Mouse (Mus musculus): ENCODE results near the gene Zfp568. TPM values are rescaled to one million over a fixed set of nuclear protein-coding genes. Genes with fewer than 3 reads are reported as not detected.
A peak's percentile ranks its signal among the peaks of the same experiment; 100 is the strongest.

The Zfp568 gene
- polyA plus RNA-seq, 1 experiment: 4.4 TPM

- no peaks in the 10 kb centered on the region for H3K27me3 ChIP-seq (ENCODE audit: control insufficient read depth, insufficient read depth, low read length)
- no peak for DNase-seq
- WGBS: 93% methylated on average over 3 of the region's 3 CpGs
- H3K4me1 ChIP-seq (replicated peaks; ENCODE audit: control insufficient read depth, insufficient read depth, low read length): no peaks in the 10 kb centered on the region
- H3K4me3 ChIP-seq (ENCODE audit: control insufficient read depth, insufficient read depth, low read length): no peak overlapping the region
- no peak overlapping the region for H3K27ac ChIP-seq (ENCODE audit: control insufficient read depth, insufficient read depth, low read length)
- no peaks in the 10 kb centered on the region for H3K36me3 ChIP-seq (ENCODE audit: control insufficient read depth, insufficient read depth, low read length)
- TF ChIP-seq POLR2A (IDR thresholded peaks at IDR 0.05; ENCODE audit: control insufficient read depth, extremely low read depth, insufficient read depth, low read length, poor library complexity): no peak
- no peak for TF ChIP-seq CTCF (IDR thresholded peaks at IDR 0.05; ENCODE audit: borderline replicate concordance, control insufficient read depth, extremely low read depth, insufficient read depth, low read length, poor library complexity)
Measured at GRCm38 (mm10) chr7:30031379-30031778, 47.6 kb downstream of the Zfp568 start.

GRCm38 (mm10) chr7:30034331-30034730 is 50.6 kb downstream of the Zfp568 start:
- TF ChIP-seq POLR2A (IDR thresholded peaks at IDR 0.05; ENCODE audit: control insufficient read depth, extremely low read depth, insufficient read depth, low read length, poor library complexity): no peak
- no peak for TF ChIP-seq CTCF (IDR thresholded peaks at IDR 0.05; ENCODE audit: borderline replicate concordance, control insufficient read depth, extremely low read depth, insufficient read depth, low read length, poor library complexity)
- Histone ChIP-seq H3K36me3 (ENCODE audit: control insufficient read depth, insufficient read depth, low read length) (0 out of 2 replicates have a peak, but pooled peaks cover 6% of the 10 kb centered on the region), H3K4me3 (ENCODE audit: control insufficient read depth, insufficient read depth, low read length) (no peak overlapping the region), H3K27me3 (ENCODE audit: control insufficient read depth, insufficient read depth, low read length) (no peaks in the 10 kb centered on the region), H3K4me1 (replicated peaks; ENCODE audit: control insufficient read depth, insufficient read depth, low read length) (no peaks in the 10 kb centered on the region), H3K27ac (ENCODE audit: control insufficient read depth, insufficient read depth, low read length) (no peak overlapping the region)
- DNase-seq: no peak
- WGBS: 96% methylated on average over 12 of the region's 12 CpGs

- no peak overlapping the region for H3K27ac ChIP-seq (ENCODE audit: control insufficient read depth, insufficient read depth, low read length)
- no peaks in the 10 kb centered on the region for H3K27me3 ChIP-seq (ENCODE audit: control insufficient read depth, insufficient read depth, low read length)
- H3K36me3 ChIP-seq (ENCODE audit: control insufficient read depth, insufficient read depth, low read length): no peaks in the 10 kb centered on the region
- no peak overlapping the region for H3K4me3 ChIP-seq (ENCODE audit: control insufficient read depth, insufficient read depth, low read length)
- 66% methylated on average over 9 of the region's 9 CpGs for WGBS
- DNase-seq: no peak
- no peak for TF ChIP-seq POLR2A (IDR thresholded peaks at IDR 0.05; ENCODE audit: control insufficient read depth, extremely low read depth, insufficient read depth, low read length, poor library complexity)
- no peak for TF ChIP-seq CTCF (IDR thresholded peaks at IDR 0.05; ENCODE audit: borderline replicate concordance, control insufficient read depth, extremely low read depth, insufficient read depth, low read length, poor library complexity)
- peaks cover 2% of the 10 kb centered on the region; the same call in 1 of the 2 replicates for H3K4me1 ChIP-seq (replicated peaks; ENCODE audit: control insufficient read depth, insufficient read depth, low read length)
Measured at GRCm38 (mm10) chr7:30044354-30044753, 60.6 kb downstream of the Zfp568 start.

GRCm38 (mm10) chr7:30048126-30048525 is 64.4 kb downstream of the Zfp568 start:
- no peak overlapping the region for H3K27ac ChIP-seq (ENCODE audit: control insufficient read depth, insufficient read depth, low read length)
- H3K4me1 ChIP-seq (replicated peaks; ENCODE audit: control insufficient read depth, insufficient read depth, low read length): peaks cover 5% of the 10 kb centered on the region; the same call in 1 of the 2 replicates
- H3K4me3 ChIP-seq (ENCODE audit: control insufficient read depth, insufficient read depth, low read length): no peak overlapping the region
- 98% methylated on average over 4 of the region's 4 CpGs for WGBS
- no peaks in the 10 kb centered on the region for H3K36me3 ChIP-seq (ENCODE audit: control insufficient read depth, insufficient read depth, low read length)
- TF ChIP-seq POLR2A (IDR thresholded peaks at IDR 0.05; ENCODE audit: control insufficient read depth, extremely low read depth, insufficient read depth, low read length, poor library complexity): no peak
- no peak for TF ChIP-seq CTCF (IDR thresholded peaks at IDR 0.05; ENCODE audit: borderline replicate concordance, control insufficient read depth, extremely low read depth, insufficient read depth, low read length, poor library complexity)
- H3K27me3 ChIP-seq (ENCODE audit: control insufficient read depth, insufficient read depth, low read length): no peaks in the 10 kb centered on the region
- DNase-seq: no peak

- Histone ChIP-seq H3K4me3 (ENCODE audit: control insufficient read depth, insufficient read depth, low read length) (peak within 1 kb of the TSS; percentile 77), H3K27me3 (ENCODE audit: control insufficient read depth, insufficient read depth, low read length) (no peaks in the 10 kb centered on the region), H3K4me1 (replicated peaks; ENCODE audit: control insufficient read depth, insufficient read depth, low read length) (0 out of 2 replicates have a peak, but pooled peaks cover 3% of the 10 kb centered on the region), H3K36me3 (ENCODE audit: control insufficient read depth, insufficient read depth, low read length) (no peaks in the 10 kb centered on the region), H3K27ac (ENCODE audit: control insufficient read depth, insufficient read depth, low read length) (peak within 1 kb of the TSS; percentile 43)
- WGBS: 1% methylated on average over 40 of the region's 40 CpGs
- DNase-seq: peak; percentile 94
- TF ChIP-seq POLR2A (IDR thresholded peaks at IDR 0.05; ENCODE audit: control insufficient read depth, extremely low read depth, insufficient read depth, low read length, poor library complexity) (peak; percentile 61; the same call in 1 of the 2 replicates), CTCF (IDR thresholded peaks at IDR 0.05; ENCODE audit: borderline replicate concordance, control insufficient read depth, extremely low read depth, insufficient read depth, low read length, poor library complexity) (peak; percentile 42; the same call in 1 of the 2 replicates)
Measured at GRCm38 (mm10) chr7:30050882-30051548, 67.3 kb downstream of the Zfp568 start, which contains the start of gene Zfp14. Gene Zfp14, minus strand, starts transcription at chr7:30051380.

GRCm38 (mm10) chr7:30053591-30053990 is 69.8 kb downstream of the Zfp568 start:
- Histone ChIP-seq H3K4me1 (replicated peaks; ENCODE audit: control insufficient read depth, insufficient read depth, low read length) (0 out of 2 replicates have a peak, but pooled peaks cover 3% of the 10 kb centered on the region), H3K27me3 (ENCODE audit: control insufficient read depth, insufficient read depth, low read length) (no peaks in the 10 kb centered on the region), H3K4me3 (ENCODE audit: control insufficient read depth, insufficient read depth, low read length) (no peak overlapping the region), H3K36me3 (ENCODE audit: control insufficient read depth, insufficient read depth, low read length) (peaks cover 9% of the 10 kb centered on the region), H3K27ac (ENCODE audit: control insufficient read depth, insufficient read depth, low read length) (no peak overlapping the region)
- no peak for DNase-seq
- 35% methylated on average over 3 of the region's 3 CpGs for WGBS
- TF ChIP-seq POLR2A (IDR thresholded peaks at IDR 0.05; ENCODE audit: control insufficient read depth, extremely low read depth, insufficient read depth, low read length, poor library complexity) (no peak), CTCF (IDR thresholded peaks at IDR 0.05; ENCODE audit: borderline replicate concordance, control insufficient read depth, extremely low read depth, insufficient read depth, low read length, poor library complexity) (no peak)

All from thymus, adult 2 months (tissue).